Mouse (Mus musculus): ENCODE results near the gene Galnt13. TPM values are rescaled to one million over a fixed set of nuclear protein-coding genes. Genes with fewer than 3 reads are reported as not detected.
"Not testable (repeated sequence)": the region's sequence is repeated elsewhere in the genome, so short reads cannot be mapped to it uniquely, and the experiment has no call there.

Gene Galnt13
- total RNA-seq, 2 experiments from 2014 or later, result not detected

GRCm38 (mm10) chr2:54906282-54907060 lies 470.4 kb downstream of the Galnt13 start:
- no peak for ATAC-seq (ENCODE audit: poor library complexity, severe bottlenecking)

- no peak for ATAC-seq (ENCODE audit: poor library complexity, severe bottlenecking)
Observed at GRCm38 (mm10) chr2:54915088-54915670, 479.1 kb downstream of the Galnt13 start.

- no peak for ATAC-seq (ENCODE audit: poor library complexity, severe bottlenecking)
Observed at GRCm38 (mm10) chr2:54936369-54936768, 500.3 kb downstream of the Galnt13 start.

- ATAC-seq (ENCODE audit: poor library complexity, severe bottlenecking), result no peak
Observed at GRCm38 (mm10) chr2:54937306-54937705, 501.2 kb downstream of the Galnt13 start.

- ATAC-seq (ENCODE audit: poor library complexity, severe bottlenecking), result no peak
Observed at GRCm38 (mm10) chr2:54938075-54938474, 502.0 kb downstream of the Galnt13 start.

- no peak for ATAC-seq (ENCODE audit: poor library complexity, severe bottlenecking)
Observed at GRCm38 (mm10) chr2:54943386-54943785, 507.3 kb downstream of the Galnt13 start.

GRCm38 (mm10) chr2:54983839-54984238 lies 547.7 kb downstream of the Galnt13 start:
- ATAC-seq (ENCODE audit: poor library complexity, severe bottlenecking), result no peak

- not testable (repeated sequence) for ATAC-seq (ENCODE audit: poor library complexity, severe bottlenecking)
Observed at GRCm38 (mm10) chr2:55022539-55022938, 586.4 kb downstream of the Galnt13 start.

GRCm38 (mm10) chr2:55034610-55035009 lies 598.5 kb downstream of the Galnt13 start:
- ATAC-seq (ENCODE audit: poor library complexity, severe bottlenecking), result no peak

- ATAC-seq (ENCODE audit: poor library complexity, severe bottlenecking), result no peak
Observed at GRCm38 (mm10) chr2:55065469-55066315, 629.6 kb downstream of the Galnt13 start.

- no peak for ATAC-seq (ENCODE audit: poor library complexity, severe bottlenecking)
Observed at GRCm38 (mm10) chr2:55085580-55085979, 649.5 kb downstream of the Galnt13 start.

- ATAC-seq (ENCODE audit: poor library complexity, severe bottlenecking), result no peak
Observed at GRCm38 (mm10) chr2:55088034-55088433, 651.9 kb downstream of the Galnt13 start.

- ATAC-seq (ENCODE audit: poor library complexity, severe bottlenecking), result no peak
Observed at GRCm38 (mm10) chr2:55090332-55090731, 654.2 kb downstream of the Galnt13 start.

GRCm38 (mm10) chr2:55091495-55091894 lies 655.4 kb downstream of the Galnt13 start:
- no peak for ATAC-seq (ENCODE audit: poor library complexity, severe bottlenecking)

GRCm38 (mm10) chr2:55099100-55099499 lies 663.0 kb downstream of the Galnt13 start:
- ATAC-seq (ENCODE audit: poor library complexity, severe bottlenecking), result no peak

GRCm38 (mm10) chr2:55101279-55101678 lies 665.2 kb downstream of the Galnt13 start:
- no peak for ATAC-seq (ENCODE audit: poor library complexity, severe bottlenecking)

- ATAC-seq (ENCODE audit: poor library complexity, severe bottlenecking), result no peak
Observed at GRCm38 (mm10) chr2:55103521-55103920, 667.4 kb downstream of the Galnt13 start.

GRCm38 (mm10) chr2:55107828-55108227 lies 671.7 kb downstream of the Galnt13 start:
- no peak for ATAC-seq (ENCODE audit: poor library complexity, severe bottlenecking)

GRCm38 (mm10) chr2:55153089-55153488 lies 717.0 kb downstream of the Galnt13 start:
- no peak for ATAC-seq (ENCODE audit: poor library complexity, severe bottlenecking)

GRCm38 (mm10) chr2:55164781-55165180 lies 728.7 kb downstream of the Galnt13 start:
- no peak for ATAC-seq (ENCODE audit: poor library complexity, severe bottlenecking)
